24 mouse cellular contexts compared by ENCODE assay signal in genomic region chr15:101171272-101171671, GRCm38 (mm10). TPM values are rescaled to one million over a fixed set of nuclear protein-coding genes. Genes with fewer than 3 reads are reported as not detected.
DNase-seq lines count a peak whose midpoint lies in the region; ATAC-seq and TF ChIP-seq lines count a peak whose summit lies in the region.
"Had no signal": no experiment of that assay in that cellular context is flagged by ENCODE, and none has a peak within 500 bp of the region (broad histone marks: within the 10 kb centered on the region; RNA-seq: fewer than 3 reads in every experiment).

No protein-coding gene starts in this region.

- no peak for ATAC-seq in limb, embryonic 15.5 days (ENCODE audit: insufficient number of reproducible peaks, low FRiP score, low TSS enrichment, low read depth)
- ATAC-seq in stomach, embryonic 16.5 days (ENCODE audit: insufficient read depth, low FRiP score): no peak
- no peak for ATAC-seq in midbrain, embryonic 11.5 days (ENCODE audit: low FRiP score)
- ATAC-seq: activated CD4-positive, CD25-positive, alpha-beta regulatory T cell, adult 4 months; forebrain, embryonic 13.5 days; forebrain, embryonic 15.5 days; forebrain, postnatal 0 days; Patski had no signal

- peaks cover 23% of the 10 kb centered on the region for H3K4me1 ChIP-seq in limb, embryonic 15.5 days
- H3K4me1 ChIP-seq in limb, embryonic 10.5 days: peaks cover 25% of the 10 kb centered on the region
- peaks cover 14 to 15% of the 10 kb centered on the region in 2 experiments for H3K4me1 ChIP-seq in CH12.LX (ENCODE audit: control insufficient read depth in 1 of 2, insufficient read depth in 2 of 2)
- peaks cover 4 to 6% of the 10 kb centered on the region in 2 experiments; a peak in 3 of 4 replicates for H3K4me1 ChIP-seq in ES-E14 (ENCODE audit: control insufficient read depth in 2 of 2, insufficient read depth in 2 of 2, low read length in 2 of 2, poor library complexity in 1 of 2)
- peaks cover 22% of the 10 kb centered on the region for H3K4me1 ChIP-seq in stomach, embryonic 16.5 days (ENCODE audit: control insufficient read depth, insufficient read depth, low read length)
- H3K4me1 ChIP-seq in midbrain, embryonic 11.5 days (ENCODE audit: control insufficient read depth, insufficient read depth, low read length): peaks cover 16% of the 10 kb centered on the region

- 0 out of 2 replicates have a peak overlapping the region, but pooled peaks have one; percentile 54 for H3K27ac ChIP-seq in limb, embryonic 15.5 days
- H3K27ac ChIP-seq in limb, embryonic 10.5 days: no peak overlapping the region
- H3K27ac ChIP-seq in CH12.LX (ENCODE audit: insufficient read depth, low read depth) (no peak overlapping the region), ES-E14 (ENCODE audit: insufficient read depth, low read depth, low read length, poor library complexity, severe bottlenecking) (no peak overlapping the region)
- H3K27ac ChIP-seq in stomach, embryonic 16.5 days (ENCODE audit: low read length): 0 out of 2 replicates have a peak overlapping the region, but pooled peaks have one; percentile 63
- no peak overlapping the region for H3K27ac ChIP-seq in midbrain, embryonic 11.5 days (ENCODE audit: low read depth, low read length)
- H3K27ac ChIP-seq: embryonic facial prominence, embryonic 13.5 days; forebrain, embryonic 13.5 days; forebrain, embryonic 15.5 days had no signal

- H3K4me3 ChIP-seq in limb, embryonic 15.5 days: no peak overlapping the region
- no peak overlapping the region for H3K4me3 ChIP-seq in limb, embryonic 10.5 days
- H3K4me3 ChIP-seq in CH12.LX (replicated peaks in 1 of 3; ENCODE audit: low read depth in 2 of 3, low read length in 2 of 3, poor library complexity in 1 of 3) (no peak overlapping the region), ES-E14 (ENCODE audit: insufficient read depth in 1 of 2, low read depth in 1 of 2, low read length in 2 of 2, poor library complexity in 1 of 2, severe bottlenecking in 1 of 2) (no peak overlapping the region)
- H3K4me3 ChIP-seq in stomach, embryonic 16.5 days (replicated peaks; ENCODE audit: low read length): no peak overlapping the region
- no peak overlapping the region for H3K4me3 ChIP-seq in midbrain, embryonic 11.5 days (ENCODE audit: low read depth, low read length)
- H3K4me3 ChIP-seq: embryonic facial prominence, embryonic 13.5 days; forebrain, embryonic 13.5 days; forebrain, embryonic 15.5 days had no signal

- no peak overlapping the region for H3K4me2 ChIP-seq in limb, embryonic 15.5 days
- H3K4me2 ChIP-seq in CH12.LX (ENCODE audit: insufficient read depth, low read depth, poor library complexity, severe bottlenecking): no peak overlapping the region
- H3K4me2 ChIP-seq in stomach, embryonic 16.5 days (ENCODE audit: low read depth, low read length): no peak overlapping the region
- H3K4me2 ChIP-seq in midbrain, embryonic 11.5 days: no peak overlapping the region
- H3K4me2 ChIP-seq: embryonic facial prominence, embryonic 13.5 days; forebrain, embryonic 13.5 days; forebrain, embryonic 15.5 days had no signal

- dilution Hi-C loops in CH12.LX (cut with MboI; ENCODE audit: extremely low pct_ligation_motif_present, extremely low pct_unique_long_range_greater_than_20kb, low sequenced_read_pairs): no loop called here

- WGBS in limb, embryonic 15.5 days: 82% methylated on average over 4 of the region's 4 CpGs
- 80% methylated on average over 4 of the region's 4 CpGs for WGBS in limb, embryonic 10.5 days
- WGBS in stomach, embryonic 16.5 days: 71% methylated on average over 4 of the region's 4 CpGs
- WGBS in midbrain, embryonic 11.5 days: 86% methylated on average over 4 of the region's 4 CpGs

- no peak for TF ChIP-seq RAD21 in CH12.LX (IDR thresholded peaks at IDR 0.05; ENCODE audit: low read depth, low read length)

- H3K27me3 ChIP-seq in limb, embryonic 15.5 days: no peaks in the 10 kb centered on the region
- peaks cover 18% of the 10 kb centered on the region; the same call in 1 of the 2 replicates for H3K27me3 ChIP-seq in limb, embryonic 10.5 days (ENCODE audit: low read depth, poor library complexity, severe bottlenecking)
- H3K27me3 ChIP-seq in CH12.LX (replicated peaks): peaks cover 48% of the 10 kb centered on the region
- H3K27me3 ChIP-seq in stomach, embryonic 16.5 days (ENCODE audit: control insufficient read depth, insufficient read depth, low read length): no peaks in the 10 kb centered on the region
- peaks cover 6% of the 10 kb centered on the region for H3K27me3 ChIP-seq in midbrain, embryonic 11.5 days (ENCODE audit: control insufficient read depth, insufficient read depth, low read length)
- H3K27me3 ChIP-seq: forebrain, embryonic 15.5 days; Patski had no signal

- no peak for TF ChIP-seq CTCF in CH12.LX (conservative IDR thresholded peaks at IDR 0.05 in 1 of 2, IDR thresholded peaks at IDR 0.05 in 1 of 2; ENCODE audit: low read depth in 2 of 2, low read length in 2 of 2)

- H3K36me3 ChIP-seq in limb, embryonic 15.5 days: no peaks in the 10 kb centered on the region
- H3K36me3 ChIP-seq in limb, embryonic 10.5 days: no peaks in the 10 kb centered on the region
- H3K36me3 ChIP-seq in CH12.LX (replicated peaks in 1 of 2; ENCODE audit: control insufficient read depth in 1 of 2, insufficient read depth in 1 of 2, low read length in 1 of 2): no peaks in the 10 kb centered on the region
- H3K36me3 ChIP-seq in ES-E14 (ENCODE audit: control insufficient read depth, insufficient read depth, low read length, poor library complexity, severe bottlenecking): no peaks in the 10 kb centered on the region
- H3K36me3 ChIP-seq in stomach, embryonic 16.5 days (ENCODE audit: control insufficient read depth, insufficient read depth, low read length): no peaks in the 10 kb centered on the region
- H3K36me3 ChIP-seq in midbrain, embryonic 11.5 days (ENCODE audit: control insufficient read depth, insufficient read depth, low read length): no peaks in the 10 kb centered on the region
- H3K36me3 ChIP-seq: embryonic facial prominence, embryonic 13.5 days; forebrain, embryonic 15.5 days had no signal

- TF ChIP-seq POLR2A in CH12.LX (IDR thresholded peaks at IDR 0.05; ENCODE audit: low read depth, low read length): no peak

- no peak for DNase-seq in limb, embryonic 10.5 days (ENCODE audit: low spot score)
- no peak for DNase-seq in CH12.LX (ENCODE audit: extremely low read depth)
- no peak for DNase-seq in ES-E14 (ENCODE audit: low read depth, low spot score)
- no peak for DNase-seq in spleen, postnatal 36 days (ENCODE audit: low spot score in 2 of 2)
- no peak for DNase-seq in midbrain, embryonic 11.5 days (ENCODE audit: low spot score, missing footprints)
- DNase-seq: adrenal gland, adult 8-10 months; adrenal gland, postnatal 14 days; adrenal gland, postnatal 36 days; cerebellum, adult 11-12 months; cerebellum, adult 2 months; cerebellum, postnatal 10 days; cerebellum, postnatal 25 days; forebrain, postnatal 0 days had no signal

- no peaks in the 10 kb centered on the region for H3K9me3 ChIP-seq in limb, embryonic 15.5 days
- no peaks in the 10 kb centered on the region for H3K9me3 ChIP-seq in limb, embryonic 10.5 days (replicated peaks)
- H3K9me3 ChIP-seq in CH12.LX (replicated peaks; ENCODE audit: low read length) (no peaks in the 10 kb centered on the region), ES-E14 (ENCODE audit: control insufficient read depth, insufficient read depth, low read depth, low read length) (no peaks in the 10 kb centered on the region)
- H3K9me3 ChIP-seq in stomach, embryonic 16.5 days (replicated peaks; ENCODE audit: control insufficient read depth, low read length): no peaks in the 10 kb centered on the region
- H3K9me3 ChIP-seq in midbrain, embryonic 11.5 days (ENCODE audit: control insufficient read depth, low read length): no peaks in the 10 kb centered on the region
- H3K9me3 ChIP-seq: embryonic facial prominence, embryonic 13.5 days; forebrain, embryonic 13.5 days; forebrain, embryonic 15.5 days had no signal

- no peaks in the 10 kb centered on the region for H3K79me2 ChIP-seq in CH12.LX (replicated peaks; ENCODE audit: control insufficient read depth, extremely low read depth, insufficient read depth, poor library complexity, severe bottlenecking)

- H3K9ac ChIP-seq in limb, embryonic 15.5 days: no peak overlapping the region
- no peak overlapping the region for H3K9ac ChIP-seq in CH12.LX (ENCODE audit: insufficient read depth, low read depth)
- no peak overlapping the region for H3K9ac ChIP-seq in ES-E14 (ENCODE audit: insufficient read depth, low read depth, low read length, poor library complexity, severe bottlenecking)
- no peak overlapping the region for H3K9ac ChIP-seq in stomach, embryonic 16.5 days (ENCODE audit: low read length)
- no peak overlapping the region for H3K9ac ChIP-seq in midbrain, embryonic 11.5 days (ENCODE audit: low read length)
- H3K9ac ChIP-seq: embryonic facial prominence, embryonic 13.5 days; forebrain, embryonic 13.5 days; forebrain, embryonic 15.5 days; forebrain, postnatal 0 days had no signal

- in situ Hi-C loops in CH12.LX (cut with MboI; ENCODE audit: low pct_ligation_motif_present, low pct_unique_long_range_greater_than_20kb, low sequenced_read_pairs) (no loop called here), ES-E14 (cut with MboI; ENCODE audit: low sequenced_read_pairs in 2 of 2, unreplicated experiment in 2 of 2) (no loop called here)

- no peak for TF ChIP-seq EP300 in CH12.LX (IDR thresholded peaks at IDR 0.05; ENCODE audit: low read length)

RNA-seq across cellular contexts. Expression of gene Acvr1b, which starts 2.6 kb away (rescaled TPM):
- polyA plus RNA-seq in limb, embryonic 15.5 days (2015; fragmentation: Nextera tagmentation; extraction: Ambion mirVana): 8.4 and 10.9 TPM in 2 replicates
- polyA plus RNA-seq in limb, embryonic 10.5 days (2016; fragmentation: Nextera tagmentation; extraction: Ambion mirVana): 5.0 and 5.7 TPM in 2 replicates
- total RNA-seq in CH12.LX (2012; rRNA removed) (3.3 and 4.8 TPM in 2 replicates), CH12.LX (2014; rRNA removed) (2.6 and 2.9 TPM in 2 replicates), ES-E14 (2012; rRNA removed) (26.4 and 43.4 TPM in 2 replicates)
- polyA plus RNA-seq in CH12.LX (2012; ENCODE audit: insufficient read length, low read depth): 2.7 TPM in 2 replicates
- polyA plus RNA-seq in stomach, embryonic 16.5 days (2015; fragmentation: Nextera tagmentation; extraction: Ambion mirVana): 11.6 and 12.1 TPM in 2 replicates
- polyA plus RNA-seq in midbrain, embryonic 11.5 days (2014; fragmentation: Nextera tagmentation; extraction: Ambion mirVana): 14.7 and 15.2 TPM in 2 replicates

RNA-seq across cellular contexts. Expression of gene Acvrl1, which starts 43.0 kb away (rescaled TPM):
- 16.3 and 17.7 TPM in 2 replicates for polyA plus RNA-seq in limb, embryonic 15.5 days (2015; fragmentation: Nextera tagmentation; extraction: Ambion mirVana)
- polyA plus RNA-seq in limb, embryonic 10.5 days (2016; fragmentation: Nextera tagmentation; extraction: Ambion mirVana): 7.2 and 8.3 TPM in 2 replicates
- total RNA-seq in CH12.LX (2012; rRNA removed): 2.8 and 5.2 TPM in 2 replicates
- total RNA-seq in CH12.LX (2014; rRNA removed): 4.0 and 6.3 TPM in 2 replicates
- 9.5 and 10.3 TPM in 2 replicates for polyA plus RNA-seq in CH12.LX (2012; ENCODE audit: insufficient read length, low read depth)
- total RNA-seq in ES-E14 (2012; rRNA removed): 2.5 and 3.3 TPM in 2 replicates
- 34.9 and 39.3 TPM in 2 replicates for polyA plus RNA-seq in stomach, embryonic 16.5 days (2015; fragmentation: Nextera tagmentation; extraction: Ambion mirVana)
- 4.2 and 5.0 TPM in 2 replicates for polyA plus RNA-seq in midbrain, embryonic 11.5 days (2014; fragmentation: Nextera tagmentation; extraction: Ambion mirVana)
- polyA plus RNA-seq: Patski had no signal

RNA-seq across cellular contexts. Expression of gene Grasp, which starts 52.7 kb away (rescaled TPM):
- polyA plus RNA-seq in limb, embryonic 15.5 days (2015; fragmentation: Nextera tagmentation; extraction: Ambion mirVana): 5.3 and 7.2 TPM in 2 replicates
- 5.4 and 6.9 TPM in 2 replicates for polyA plus RNA-seq in limb, embryonic 10.5 days (2016; fragmentation: Nextera tagmentation; extraction: Ambion mirVana)
- 2.9 and 6.7 TPM in 2 replicates for total RNA-seq in CH12.LX (2012; rRNA removed)
- total RNA-seq in CH12.LX (2014; rRNA removed): 1.4 and 2.3 TPM in 2 replicates
- 2.4 TPM in 2 replicates for polyA plus RNA-seq in CH12.LX (2012; ENCODE audit: insufficient read length, low read depth)
- total RNA-seq in ES-E14 (2012; rRNA removed): 10.8 and 12.9 TPM in 2 replicates
- polyA plus RNA-seq in stomach, embryonic 16.5 days (2015; fragmentation: Nextera tagmentation; extraction: Ambion mirVana): 2.1 and 2.7 TPM in 2 replicates
- 3.6 and 4.5 TPM in 2 replicates for polyA plus RNA-seq in midbrain, embryonic 11.5 days (2014; fragmentation: Nextera tagmentation; extraction: Ambion mirVana)
- polyA plus RNA-seq: activated CD4-positive, CD25-positive, alpha-beta regulatory T cell, adult 4 months had no signal

RNA-seq across cellular contexts. Expression of gene Ankrd33, which starts 55.7 kb away (rescaled TPM):
- polyA plus RNA-seq in limb, embryonic 15.5 days (2015; fragmentation: Nextera tagmentation; extraction: Ambion mirVana): not detected in 2 replicates
- not detected in 2 replicates for polyA plus RNA-seq in limb, embryonic 10.5 days (2016; fragmentation: Nextera tagmentation; extraction: Ambion mirVana)
- total RNA-seq in CH12.LX (2012; rRNA removed) (not detected in 2 replicates), CH12.LX (2014; rRNA removed) (not detected in 2 replicates), ES-E14 (2012; rRNA removed) (not detected in 2 replicates)
- polyA plus RNA-seq in CH12.LX (2012; ENCODE audit: insufficient read length, low read depth): not detected in 2 replicates
- polyA plus RNA-seq in stomach, embryonic 16.5 days (2015; fragmentation: Nextera tagmentation; extraction: Ambion mirVana): not detected in 2 replicates
- polyA plus RNA-seq in midbrain, embryonic 11.5 days (2014; fragmentation: Nextera tagmentation; extraction: Ambion mirVana): not detected in 2 replicates
- total RNA-seq: adrenal gland, postnatal 14 days; forebrain, postnatal 0 days had no signal
- polyA plus RNA-seq: activated CD4-positive, CD25-positive, alpha-beta regulatory T cell, adult 4 months; C2C12; cortical plate, adult 2 months; embryonic facial prominence, embryonic 11.5 days; embryonic facial prominence, embryonic 13.5 days; forebrain, embryonic 11.5 days; forebrain, embryonic 13.5 days; forebrain, embryonic 15.5 days; forebrain, postnatal 0 days; Patski had no signal

Comparison
In these comparisons a context has a peak if more than half of its experiments do, and no peak if none do; other contexts are left out.
1. H3K27ac ChIP-seq: peak in limb, embryonic 15.5 days (single experiment) and stomach, embryonic 16.5 days (single experiment); none in limb, embryonic 10.5 days (single experiment), CH12.LX (single experiment), ES-E14 (single experiment) and midbrain, embryonic 11.5 days (single experiment).